Comparison of ENCODE assay signal across 8 mouse cellular contexts in genomic region chr12:102346507-102346906, GRCm38 (mm10).
DNase-seq lines count a peak whose midpoint lies in the region; ATAC-seq lines count a peak whose summit lies in the region.

No protein-coding gene starts in this region.

- DNase-seq in gastrocnemius, adult 18-20 months (ENCODE audit: low spot score): peak; percentile 38
- no peak for DNase-seq in gastrocnemius, postnatal 36 days
- DNase-seq in right cerebral cortex, adult 2 months (ENCODE audit: low spot score in 2 of 2): peak; percentile 35 to 52
- DNase-seq in right cerebral cortex, postnatal 36 days (ENCODE audit: low spot score in 2 of 2): no peak
- peak; percentile 30 to 36 for DNase-seq in cerebellum, postnatal 36 days
- peak; percentile 72 to 77 for DNase-seq in kidney, postnatal 4 days
- no peak for DNase-seq in ovary, postnatal 14 days (ENCODE audit: low spot score)

- peak; percentile 36; the same call in 1 of the 2 replicates for ATAC-seq in monocyte, adult 5-6 weeks (replicated peaks; ENCODE audit: insufficient number of reproducible peaks, low FRiP score, low TSS enrichment, poor library complexity, severe bottlenecking)

- intact Hi-C loops in gastrocnemius, postnatal 36 days (cut with DNase I): no loop called here

Comparison
In these comparisons a context has a peak if more than half of its experiments do, and no peak if none do; other contexts are left out.
1. DNase-seq: peak in gastrocnemius, adult 18-20 months (single experiment), right cerebral cortex, adult 2 months (2 of 2), cerebellum, postnatal 36 days (2 of 2) and kidney, postnatal 4 days (2 of 2); none in gastrocnemius, postnatal 36 days (0 of 2), right cerebral cortex, postnatal 36 days (0 of 2) and ovary, postnatal 14 days (single experiment).